ENCODE assay signal across 9 mouse cellular contexts in the genomic region with DNA sequence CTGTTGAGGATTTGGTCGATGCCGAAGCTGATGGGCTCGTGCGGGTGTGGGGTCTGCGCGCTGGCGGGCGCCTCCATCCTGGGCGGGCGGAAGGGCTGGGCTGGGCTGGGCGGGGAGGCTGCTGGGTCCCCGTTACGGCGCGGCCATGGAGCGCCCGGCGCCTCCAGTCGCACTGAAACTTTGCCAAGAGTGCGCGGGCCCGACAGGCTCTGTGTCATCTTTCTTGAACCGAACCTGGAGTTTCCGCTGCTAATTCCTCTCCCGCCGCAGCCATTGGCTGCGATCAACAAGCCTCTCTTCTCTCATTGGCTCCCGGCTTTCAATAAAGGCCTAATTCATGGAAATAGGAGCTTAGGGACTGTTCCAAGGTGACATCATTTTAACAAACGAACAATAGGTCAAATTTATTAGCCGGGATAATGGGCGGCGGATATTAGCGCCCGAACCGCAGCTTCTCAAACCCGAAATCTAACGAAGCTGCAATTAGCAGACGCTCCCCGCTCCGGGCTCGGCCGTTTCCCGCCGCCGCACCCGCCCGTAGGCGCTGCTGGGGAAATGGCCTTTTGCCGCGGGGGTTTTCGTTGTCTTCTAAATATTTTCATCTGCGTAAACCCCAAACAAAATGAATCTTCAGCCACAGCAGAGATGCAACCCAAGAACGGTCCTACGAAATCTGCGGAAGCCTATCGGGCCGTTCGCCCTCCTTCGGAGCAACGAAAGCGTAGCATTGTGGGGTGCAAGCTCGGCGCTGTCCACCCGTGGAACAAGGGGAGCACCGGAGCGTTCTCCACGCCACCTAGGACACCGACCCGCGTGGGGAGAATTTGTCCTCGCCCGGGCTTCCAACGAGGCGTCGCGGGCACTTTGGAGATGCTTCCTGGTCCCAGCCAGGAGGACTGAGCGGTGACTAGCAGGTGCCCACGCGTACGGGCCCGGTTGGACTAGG. TPM values are rescaled to one million over a fixed set of nuclear protein-coding genes. Genes with fewer than 3 reads are reported as not detected.
DNase-seq lines count a peak whose midpoint lies in the region; ATAC-seq lines count a peak whose summit lies in the region.
"Had no signal": no experiment of that assay in that cellular context is flagged by ENCODE, and none has a peak within 500 bp of the region (broad histone marks: within the 10 kb centered on the region; RNA-seq: fewer than 3 reads in every experiment).

Gene Tlx3, minus strand, starts transcription at position 207 of the 946 bp plus-strand sequence.

- peak within 1 kb of the TSS; percentile 42 for H3K4me3 ChIP-seq in heart, embryonic 13.5 days
- H3K4me3 ChIP-seq in limb, embryonic 10.5 days, result peak within 1 kb of the TSS; percentile 47
- peak within 1 kb of the TSS; percentile 47 for H3K4me3 ChIP-seq in neural tube, embryonic 14.5 days (ENCODE audit: low read depth, low read length)

- no peaks in the 10 kb centered on the region for H3K9me3 ChIP-seq in heart, embryonic 13.5 days
- H3K9me3 ChIP-seq in limb, embryonic 10.5 days (replicated peaks), result no peaks in the 10 kb centered on the region
- no peaks in the 10 kb centered on the region for H3K9me3 ChIP-seq in neural tube, embryonic 14.5 days (ENCODE audit: control insufficient read depth, low read length)

- ATAC-seq in heart, embryonic 13.5 days (ENCODE audit: extremely low read depth, insufficient number of reproducible peaks, low FRiP score, low TSS enrichment), result no peak
- ATAC-seq in neural tube, embryonic 14.5 days (ENCODE audit: low read depth), result peak; percentile 68

- peak; percentile 50 for DNase-seq in adrenal gland, adult 2 months
- DNase-seq in adrenal gland, adult 8-10 months, result no peak
- peak; percentile 2 for DNase-seq in thymus, postnatal 25 days
- DNase-seq in thymus, postnatal 10 days (ENCODE audit: low spot score in 2 of 2), result no peak
- peak; percentile 69 for DNase-seq in limb, embryonic 10.5 days (ENCODE audit: low spot score)
- no peak for DNase-seq in thymus, postnatal 0 days (ENCODE audit: low spot score)

- WGBS in heart, embryonic 13.5 days, result 1% methylated on average over 76 of the region's 81 CpGs
- WGBS in limb, embryonic 10.5 days, result under 1% methylated on average over 81 of the region's 81 CpGs
- WGBS in neural tube, embryonic 14.5 days, result under 1% methylated on average over 79 of the region's 81 CpGs

- peak within 1 kb of the TSS; percentile 56 for H3K4me2 ChIP-seq in heart, embryonic 13.5 days
- H3K4me2 ChIP-seq in neural tube, embryonic 14.5 days (ENCODE audit: low read depth, low read length), result peak within 1 kb of the TSS; percentile 37

- no peaks in the 10 kb centered on the region for H3K36me3 ChIP-seq in heart, embryonic 13.5 days
- no peaks in the 10 kb centered on the region for H3K36me3 ChIP-seq in limb, embryonic 10.5 days
- no peaks in the 10 kb centered on the region for H3K36me3 ChIP-seq in neural tube, embryonic 14.5 days (ENCODE audit: control insufficient read depth, insufficient read depth, low read length)

- H3K27me3 ChIP-seq in heart, embryonic 13.5 days (replicated peaks), result peaks cover 100% of the 10 kb centered on the region
- peaks cover 100% of the 10 kb centered on the region for H3K27me3 ChIP-seq in limb, embryonic 10.5 days (ENCODE audit: low read depth, poor library complexity, severe bottlenecking)
- peaks cover 14% of the 10 kb centered on the region for H3K27me3 ChIP-seq in neural tube, embryonic 14.5 days (ENCODE audit: control insufficient read depth, insufficient read depth, low read length)

- no peak within 1 kb of the TSS for H3K27ac ChIP-seq in heart, embryonic 13.5 days (replicated peaks)
- 0 out of 2 replicates have a peak within 1 kb of the TSS, but pooled peaks have one; percentile 31 for H3K27ac ChIP-seq in limb, embryonic 10.5 days
- peak within 1 kb of the TSS; percentile 89 for H3K27ac ChIP-seq in neural tube, embryonic 14.5 days (ENCODE audit: low read depth, low read length)

- H3K4me1 ChIP-seq in heart, embryonic 13.5 days, result peaks cover 37% of the 10 kb centered on the region
- H3K4me1 ChIP-seq in limb, embryonic 10.5 days, result peaks cover 48% of the 10 kb centered on the region
- H3K4me1 ChIP-seq in neural tube, embryonic 14.5 days (ENCODE audit: control insufficient read depth, insufficient read depth, low read length), result peaks cover 8% of the 10 kb centered on the region; the same call in 1 of the 2 replicates

- H3K9ac ChIP-seq in heart, embryonic 13.5 days, result no peak within 1 kb of the TSS
- peak within 1 kb of the TSS; percentile 68 for H3K9ac ChIP-seq in neural tube, embryonic 14.5 days (replicated peaks; ENCODE audit: low read depth, low read length)

RNA-seq across cellular contexts. Expression of gene Tlx3, which starts in this region (rescaled TPM):
- under 1 TPM in 1 of 2 experiments, not detected in 1; 0.38 TPM for total RNA-seq in adrenal gland, adult 2 months (2021)
- 0.23 and 0.51 TPM in 2 replicates for polyA plus RNA-seq in adrenal gland, adult 2 months (2012; rRNA removed)
- total RNA-seq in adrenal gland, adult 8-10 months (2022), result under 1 TPM in 2 of 4 experiments, not detected in 2; 0.46 to 0.62 TPM
- not detected in 2 replicates for polyA plus RNA-seq in heart, embryonic 13.5 days (2015; fragmentation: Nextera tagmentation; extraction: Ambion mirVana)
- not detected in 2 replicates for polyA plus RNA-seq in limb, embryonic 10.5 days (2016; fragmentation: Nextera tagmentation; extraction: Ambion mirVana)
- 32.9 and 41.0 TPM in 2 replicates for polyA plus RNA-seq in neural tube, embryonic 14.5 days (2014; fragmentation: Nextera tagmentation; extraction: Ambion mirVana)
- not detected in 2 replicates for polyA plus RNA-seq in thymus, postnatal 0 days (2015; fragmentation: Nextera tagmentation; extraction: Ambion mirVana)
- total RNA-seq: left cerebral cortex, postnatal 36 days had no signal

Comparison
In these comparisons a context has a peak if more than half of its experiments do, and no peak if none do; other contexts are left out.
1. RNA of gene Tlx3 (polyA plus RNA-seq): 32.9 to 41.0 TPM in neural tube, embryonic 14.5 days; 0.23 to 0.51 TPM in adrenal gland, adult 2 months, not detected in limb, embryonic 10.5 days, not detected in heart, embryonic 13.5 days and not detected in thymus, postnatal 0 days; every median in the first group is over 10 times any median in the second.
2. Peak in DNase-seq in adrenal gland, adult 2 months; RNA of the gene not detected or under 1 TPM.
3. Peak in DNase-seq, H3K4me3 ChIP-seq and H3K27ac ChIP-seq in limb, embryonic 10.5 days; RNA of the gene not detected or under 1 TPM.
4. Peak in every context shown above with its lines, with median percentiles within 50 percentile points of each other: H3K4me3 ChIP-seq.